Mouse (Mus musculus): Measurements from ENCODE around the gene Erfe. TPM values are rescaled to one million over a fixed set of nuclear protein-coding genes. Genes with fewer than 3 reads are reported as not detected.

The Erfe gene
- total and polyA plus RNA-seq, 3 experiments, result 1.5 to 16.4 (median 3.7) TPM

- no peak for DNase-seq
Observed at GRCm38 (mm10) chr1:91373414-91373835, 7.2 kb downstream of the Erfe start.

DNA sequence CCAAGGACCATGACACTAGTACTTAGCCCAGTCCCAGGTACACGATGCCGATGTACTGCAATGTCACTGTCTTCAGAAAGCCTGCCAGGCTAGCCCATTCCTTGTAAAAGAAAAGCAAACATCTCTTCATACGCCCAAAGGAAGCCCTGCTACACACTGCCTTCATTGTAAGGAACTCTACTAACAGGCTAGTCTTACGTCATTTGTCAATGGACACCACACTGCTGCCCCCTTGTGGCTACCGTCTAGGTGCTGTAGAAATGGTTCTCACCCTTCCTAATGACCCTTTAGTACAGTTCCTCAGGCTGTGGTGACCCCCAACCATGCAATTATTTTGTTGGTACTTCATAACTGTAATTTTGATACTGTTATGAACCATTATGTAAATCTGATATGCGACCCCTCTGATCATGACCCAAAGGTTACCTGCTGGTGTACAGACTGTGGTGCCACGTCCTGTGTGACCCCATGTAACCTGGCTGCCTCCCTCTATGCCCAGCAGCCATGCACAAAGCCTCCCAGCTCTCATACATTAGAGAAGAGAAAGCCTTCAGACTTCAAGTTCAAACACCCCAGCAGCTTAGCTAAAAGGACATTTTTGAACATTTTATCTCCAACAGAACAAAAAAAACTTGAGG is 14.3 kb downstream of the Erfe start:
- DNase-seq, result peak; percentile 65

DNA sequence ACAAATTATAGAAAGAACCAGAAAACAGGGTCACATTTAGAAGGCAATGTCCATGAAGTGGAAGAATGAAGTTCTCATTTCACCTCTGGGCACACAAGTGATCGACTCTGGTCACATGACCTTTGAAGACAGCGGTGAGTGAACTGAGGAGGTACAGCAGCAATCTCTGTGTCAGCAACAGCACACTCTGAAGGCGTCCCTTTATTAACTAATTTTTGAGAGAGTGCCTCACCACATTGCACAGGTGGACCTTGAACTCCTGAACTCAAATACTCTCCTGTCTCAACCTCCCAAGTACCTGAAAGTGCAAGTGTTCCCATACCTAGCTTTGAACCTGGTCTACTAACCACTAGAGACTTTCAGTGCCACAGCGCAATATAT is 14.9 kb downstream of the Erfe start:
- DNase-seq, result no peak

DNA sequence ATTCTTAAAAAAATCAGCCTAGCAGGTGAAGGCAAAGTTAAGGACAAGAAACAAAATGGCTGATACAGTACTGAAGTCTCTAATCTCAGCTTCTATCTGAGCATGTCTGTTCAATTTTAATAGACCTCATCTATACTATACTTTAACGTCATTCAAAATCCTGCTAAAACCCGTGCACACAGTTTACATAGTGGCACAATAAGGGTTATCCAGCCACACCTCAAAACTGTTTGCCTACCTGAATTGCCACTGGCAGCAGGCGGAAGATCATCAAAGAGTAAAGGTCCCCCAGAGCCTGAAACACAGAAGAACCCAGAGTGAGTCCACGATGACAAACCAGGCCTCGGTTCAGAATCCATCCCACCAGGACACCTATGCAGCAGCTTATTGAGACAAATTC is 24.1 kb downstream of the Erfe start:
- DNase-seq, result no peak

DNA sequence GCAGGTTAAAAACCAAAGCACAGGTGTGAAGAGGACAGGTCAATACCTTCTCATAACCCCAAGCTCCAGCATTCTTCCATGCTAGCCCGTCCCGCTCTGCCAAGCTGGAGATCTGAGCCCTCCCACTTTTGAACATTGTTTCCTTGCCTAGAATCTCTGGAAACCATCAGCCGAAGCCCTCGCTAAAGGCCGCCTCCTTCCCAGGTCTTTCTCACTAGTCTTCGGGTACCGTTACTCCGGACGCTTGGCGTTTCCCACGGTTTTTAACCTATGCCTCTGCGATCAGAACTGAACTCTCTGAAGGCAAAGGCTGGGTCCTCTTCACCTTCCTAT is 31.7 kb downstream of the Erfe start:
- no peak for DNase-seq

DNA sequence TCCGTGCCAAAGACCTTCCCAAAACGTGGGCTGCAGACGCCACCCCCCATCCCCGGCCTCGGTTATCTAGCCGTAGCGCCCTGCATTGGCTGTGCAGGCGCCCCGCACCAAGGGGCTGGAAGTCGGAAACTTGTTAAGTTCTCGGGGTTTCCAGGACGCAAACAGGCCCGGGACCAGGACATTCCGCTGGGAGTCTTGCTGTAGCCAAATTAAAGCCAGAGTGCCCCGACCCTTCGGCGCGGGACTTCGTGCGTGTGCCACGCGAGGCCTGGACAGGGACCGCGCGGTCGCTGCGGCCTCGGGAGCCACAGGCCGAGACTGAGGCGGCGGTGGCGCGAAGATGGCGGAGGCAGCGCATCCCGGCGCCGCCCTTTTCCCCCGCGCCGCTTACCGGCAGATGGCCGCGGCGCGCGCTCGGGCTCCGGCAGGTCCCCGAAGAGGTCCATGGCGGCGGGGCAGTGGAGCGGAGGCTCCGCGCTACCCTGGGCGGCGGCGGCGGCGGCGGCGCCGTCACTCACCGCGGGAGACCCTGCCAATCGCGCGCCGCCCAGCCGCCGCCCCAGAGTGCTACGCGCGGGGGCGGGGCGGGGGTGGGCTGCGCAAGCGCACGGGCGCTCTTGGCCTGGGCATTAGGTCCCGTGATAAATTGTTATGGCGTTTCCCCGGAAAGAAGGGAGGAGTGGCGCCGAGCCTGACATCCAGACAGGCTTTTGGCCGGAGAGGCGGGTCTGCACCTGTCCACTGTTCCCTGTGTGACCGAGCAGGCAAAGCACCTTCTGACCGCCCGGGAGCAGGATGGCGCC is 32.2 kb downstream of the Erfe start, which contains the start of gene Ilkap:
Ilkap (minus strand) TSS at position 556 of the 803 bp plus-strand sequence.
- peak; percentile 90 for DNase-seq

- no peak for DNase-seq
Observed at GRCm38 (mm10) chr1:91404976-91405375, 38.7 kb downstream of the Erfe start.

GRCm38 (mm10) chr1:91405406-91406169 is 39.4 kb downstream of the Erfe start:
- no peak for DNase-seq

DNA sequence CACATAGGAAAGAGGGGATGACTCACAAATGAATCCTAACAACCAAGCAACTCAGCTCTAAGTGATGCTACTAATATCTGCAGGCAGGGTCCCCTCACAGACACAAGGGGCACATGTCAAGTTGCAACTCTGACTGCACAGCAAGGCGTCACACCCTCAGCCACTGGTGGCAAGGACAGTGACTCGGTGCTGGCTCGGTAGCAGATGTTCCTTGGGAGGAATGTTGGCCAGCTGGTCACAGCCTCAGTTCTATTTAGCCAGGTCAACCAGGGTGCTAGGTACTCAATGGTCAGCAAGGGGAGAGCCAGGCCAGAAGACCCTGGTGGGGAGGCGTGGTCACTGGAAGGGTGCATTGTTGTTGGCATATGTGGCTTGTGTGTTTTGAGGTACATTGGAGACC is 41.6 kb downstream of the Erfe start:
- no peak for DNase-seq

GRCm38 (mm10) chr1:91411631-91412285 is 45.5 kb downstream of the Erfe start:
- no peak for DNase-seq

- DNase-seq, result peak; percentile 68
Observed at GRCm38 (mm10) chr1:91412286-91413029, 46.2 kb downstream of the Erfe start.

GRCm38 (mm10) chr1:91413030-91413506 is 46.8 kb downstream of the Erfe start:
- peak; percentile 97 for DNase-seq

- DNase-seq, result no peak
Observed at GRCm38 (mm10) chr1:91413536-91413897, 47.3 kb downstream of the Erfe start.

DNA sequence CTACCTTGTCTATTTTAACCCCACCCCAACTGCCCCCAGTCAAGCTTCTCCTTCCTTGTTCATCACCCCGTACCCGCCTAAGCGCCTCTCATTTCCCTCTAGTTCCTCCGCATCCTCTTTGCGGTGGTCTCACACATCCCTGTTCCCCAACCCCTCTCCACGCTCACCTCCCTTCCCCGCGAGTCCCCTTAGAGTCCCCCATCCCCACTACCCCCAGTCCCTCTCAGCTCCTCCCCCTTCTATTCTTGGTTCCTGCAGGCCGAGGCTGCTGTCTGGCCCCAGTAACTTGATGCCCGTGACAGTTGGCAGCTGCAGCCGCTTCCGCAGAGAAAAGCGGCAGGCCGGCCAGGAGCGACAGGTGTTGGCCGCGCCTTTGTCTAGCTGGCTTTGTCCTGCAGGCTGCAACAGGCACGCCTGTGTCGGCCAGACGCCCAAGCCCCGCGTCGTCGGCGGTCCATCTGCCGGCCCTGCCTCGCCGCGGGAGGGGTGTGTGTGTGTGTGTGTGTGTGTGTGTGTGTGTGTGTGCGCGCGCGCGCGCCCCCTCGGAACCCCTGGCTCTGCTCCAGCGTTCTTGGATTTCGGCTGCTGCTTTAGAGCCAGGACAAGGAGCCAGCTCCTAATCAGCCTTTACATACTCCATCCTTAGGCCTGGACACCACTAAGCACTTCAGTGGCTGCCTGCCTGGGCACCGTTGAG is 47.8 kb downstream of the Erfe start, which contains the start of gene Hes6:
Hes6 (minus strand) TSS at position 141 of the 697 bp plus-strand sequence.
- peak; percentile 84 for DNase-seq

DNA sequence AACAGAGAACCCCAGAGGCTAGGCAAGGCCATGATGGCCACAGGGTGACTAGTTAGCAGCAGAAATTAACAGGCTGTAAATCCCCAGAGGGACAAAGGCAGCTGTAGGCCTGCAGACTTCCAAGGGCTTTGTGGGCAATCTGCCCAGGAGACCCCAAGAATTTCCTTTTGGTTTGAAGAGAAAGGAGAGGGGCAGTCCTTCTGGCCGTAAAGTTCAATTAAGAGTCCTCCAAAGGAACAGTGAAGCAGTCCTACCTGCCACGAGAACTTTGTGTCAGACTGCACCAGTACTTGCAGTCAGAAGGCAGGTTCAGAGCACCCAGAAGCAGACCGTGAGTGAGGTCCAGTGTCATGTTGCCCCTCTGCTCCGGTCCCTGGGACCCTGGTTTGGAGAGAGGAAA is 48.7 kb downstream of the Erfe start:
- DNase-seq, result no peak

DNA sequence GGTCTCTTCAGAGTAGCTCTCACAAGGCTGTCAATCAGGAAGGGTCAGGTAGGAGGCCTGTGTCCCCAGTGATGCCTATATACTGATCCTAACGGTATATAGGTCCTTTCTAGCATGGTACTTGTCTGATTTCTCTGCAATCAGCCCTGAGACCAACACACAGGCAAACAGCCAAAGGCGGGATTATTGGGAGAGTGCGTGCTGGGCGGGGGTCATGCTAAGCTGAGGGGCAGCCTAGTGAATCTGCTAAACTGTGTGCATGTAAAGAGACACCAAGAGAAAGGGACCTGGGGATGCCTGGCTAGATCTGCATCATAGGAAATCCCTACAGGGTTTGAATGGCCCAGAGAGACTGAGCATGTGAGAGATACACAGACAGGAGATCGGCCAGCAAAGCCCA is 49.1 kb downstream of the Erfe start:
- DNase-seq, result no peak

- no peak for DNase-seq
Observed at GRCm38 (mm10) chr1:91417991-91418390, 51.8 kb downstream of the Erfe start.

DNA sequence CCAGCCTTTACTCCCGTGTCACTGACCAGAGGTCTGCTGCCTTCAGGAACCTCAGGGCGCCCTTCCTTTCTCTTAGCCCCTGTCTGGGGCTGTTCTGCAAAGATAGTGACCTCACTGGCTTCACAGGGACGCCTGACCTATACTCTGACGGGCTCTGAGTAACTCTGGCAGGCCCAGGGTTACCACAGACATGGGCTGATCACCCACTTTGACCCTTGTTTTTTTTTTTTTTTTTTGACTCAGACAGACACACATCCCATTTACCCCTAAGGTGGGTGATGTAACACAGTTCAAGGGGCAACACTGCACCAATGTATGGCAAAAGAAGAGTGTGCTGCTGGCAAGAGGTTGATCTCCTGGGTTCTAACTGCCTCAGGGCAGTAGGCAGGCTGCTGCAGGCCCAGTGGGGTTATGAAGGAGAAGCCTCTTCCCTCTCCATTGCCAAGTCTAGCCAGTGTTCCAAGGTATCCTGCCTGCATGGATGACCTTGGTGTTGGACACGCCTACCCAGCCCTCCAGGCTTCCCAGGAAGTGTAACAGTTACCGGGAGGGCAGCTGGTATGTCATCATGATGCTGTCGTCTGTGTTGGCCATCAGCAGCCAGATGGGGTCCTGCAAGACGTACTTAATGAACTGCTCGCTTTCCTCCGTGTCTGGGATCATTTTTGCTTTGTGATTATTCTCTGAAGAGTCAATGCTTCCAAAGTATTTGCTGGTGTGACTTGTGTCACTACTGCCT is 53.8 kb downstream of the Erfe start:
- DNase-seq, result peak; percentile 88

DNA sequence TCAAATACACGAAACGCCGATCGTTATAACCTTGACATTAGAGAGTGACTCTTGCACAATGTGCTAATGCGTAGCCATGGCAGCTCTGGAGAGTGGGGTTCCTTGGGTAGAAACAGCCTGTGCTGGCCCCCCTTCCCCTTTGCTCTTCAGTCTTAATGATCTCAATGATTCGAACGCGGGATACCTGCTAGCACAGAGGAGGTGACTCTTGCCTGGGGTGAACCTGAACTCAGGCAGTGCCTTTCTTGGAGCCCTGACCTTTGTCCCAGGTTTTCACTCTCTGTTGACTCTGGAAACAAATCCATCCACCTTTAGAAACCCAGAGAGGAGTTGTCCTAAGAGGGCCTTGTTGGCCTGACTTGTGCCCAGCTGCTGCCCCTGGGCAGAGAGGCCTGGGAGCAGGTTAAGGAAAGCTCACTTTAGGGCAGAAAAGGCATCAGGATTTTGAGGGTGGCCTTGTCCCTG is 54.4 kb downstream of the Erfe start:
- DNase-seq, result no peak

All from adrenal gland, adult 2 months (tissue).